Mouse (Mus musculus) spleen, adult 2 months (tissue): ENCODE results near the gene Ccdc8. TPM values are rescaled to one million over a fixed set of nuclear protein-coding genes. Genes with fewer than 3 reads are reported as not detected.

ENCODE experiments used
- DNase-seq, 2 experiments: peaks; one replicate each; pipeline versions ENCODE4 v3.0.0 to v3.0.0-alpha.2; 2012 to 2021; ENCODE audit warnings: low spot score in 2 of 2, low read depth in 1 of 2
- H3K27ac ChIP-seq: fragments of 200-500 bp; 2 replicates; pipeline ENCODE4 v1.5.1; 2012; ENCODE audit warnings: low read length, inconsistent platforms; ENCODE audit not compliant: insufficient read depth
- H3K27me3 ChIP-seq: fragments of 200-500 bp; 2 replicates; pipeline ENCODE4 v1.6.1; 2012; ENCODE audit warnings: mild to moderate bottlenecking, moderate library complexity, low read length, inconsistent platforms; ENCODE audit not compliant: control insufficient read depth, insufficient read depth
- H3K36me3 ChIP-seq: fragments of 200-500 bp; 2 replicates; pipeline ENCODE4 v1.6.1; 2012; ENCODE audit warnings: mild to moderate bottlenecking, low read length, inconsistent platforms; ENCODE audit not compliant: control insufficient read depth, insufficient read depth
- H3K4me1 ChIP-seq: fragments of 200-500 bp; 2 replicates; pipeline ENCODE4 v1.6.1; 2011; ENCODE audit warnings: inconsistent platforms; ENCODE audit not compliant: control insufficient read depth, insufficient read depth, insufficient read length
- H3K4me3 ChIP-seq: fragments of 200-500 bp; 2 replicates; pipeline ENCODE4 v1.5.1; 2011; ENCODE audit warnings: mild to moderate bottlenecking, inconsistent platforms; ENCODE audit not compliant: insufficient read depth, insufficient read length; ENCODE audit errors: extremely low read depth
- CTCF ChIP-seq: fragments of 200-500 bp; IDR thresholded peaks from 2 replicates; pipeline ENCODE4 v1.5.1; 2011; ENCODE audit warnings: mild to moderate bottlenecking, inconsistent platforms; ENCODE audit not compliant: insufficient read depth, insufficient read length, insufficient replicate concordance; ENCODE audit errors: extremely low read depth
- POLR2A ChIP-seq: fragments of 200-500 bp; IDR thresholded peaks from 2 replicates; pipeline ENCODE4 v1.6.1; 2011; ENCODE audit warnings: low read depth, low read length, inconsistent platforms
- WGBS: fragments of 180-500 bp; shearing (Covaris S2); methylation state at CpG from one replicate; pipeline ENCODE4 v1.1.7; 2018; 5-methylcytosine and 5-hydroxymethylcytosine counted together
- polyA plus RNA-seq: library from polyadenylated mRNA; depleted of rRNA; stranded (reverse); fragments of >200 nt; gene quantifications from 2 replicates; pipeline ENCODE4 v1.2.3, GENCODE M21; 2012

The Ccdc8 gene
- polyA plus RNA-seq, 1 experiment: 2.2 TPM

- Histone ChIP-seq H3K4me1 (peaks cover 7% of the 10 kb centered on the region; the same call in 1 of the 2 replicates), H3K27me3 (0 out of 2 replicates have a peak, but pooled peaks cover 3% of the 10 kb centered on the region), H3K36me3 (no peaks in the 10 kb centered on the region), H3K4me3 (no peak overlapping the region), H3K27ac (no peak overlapping the region)
- DNase-seq: peak in 1 of 2 experiments; percentile 15
- 23% methylated on average over 15 of the region's 15 CpGs for WGBS
- TF ChIP-seq CTCF (no peak), POLR2A (no peak)
These were observed 2.3 kb upstream of the Ccdc8 start for GRCm38 (mm10) chr7:16990006-16990744.

GRCm38 (mm10) chr7:16991681-16992450 lies 642 bp upstream of the Ccdc8 start:
- Histone ChIP-seq H3K27me3 (0 out of 2 replicates have a peak, but pooled peaks cover 3% of the 10 kb centered on the region), H3K4me1 (peaks cover 7% of the 10 kb centered on the region; the same call in 1 of the 2 replicates), H3K4me3 (no peak overlapping the region), H3K36me3 (no peaks in the 10 kb centered on the region), H3K27ac (no peak overlapping the region)
- TF ChIP-seq POLR2A (no peak), CTCF (no peak)
- no peak for DNase-seq
- 70% methylated on average over 18 of the region's 18 CpGs for WGBS

- peaks cover 7% of the 10 kb centered on the region; the same call in 1 of the 2 replicates for H3K4me1 ChIP-seq
- TF ChIP-seq CTCF (no peak), POLR2A (no peak)
- H3K36me3 ChIP-seq: no peaks in the 10 kb centered on the region
- no peak for DNase-seq
- 0 out of 2 replicates have a peak overlapping the region, but pooled peaks have one; percentile 17 for H3K27ac ChIP-seq
- peak overlapping the region; percentile 22; the same call in 1 of the 2 replicates for H3K4me3 ChIP-seq
- H3K27me3 ChIP-seq: 0 out of 2 replicates have a peak, but pooled peaks cover 3% of the 10 kb centered on the region
- 12% methylated on average over 27 of the region's 27 CpGs for WGBS
These were observed 1.3 kb downstream of the Ccdc8 start for GRCm38 (mm10) chr7:16993651-16994399.

GRCm38 (mm10) chr7:16994400-16994799 lies 1.9 kb downstream of the Ccdc8 start:
- 0 out of 2 replicates have a peak, but pooled peaks cover 3% of the 10 kb centered on the region for H3K27me3 ChIP-seq
- no peak for TF ChIP-seq CTCF
- TF ChIP-seq POLR2A: no peak
- WGBS: 24% methylated on average over 20 of the region's 20 CpGs

GRCm38 (mm10) chr7:16995345-16995744 lies 2.8 kb downstream of the Ccdc8 start:
- no peak for DNase-seq
- no peak overlapping the region for H3K4me3 ChIP-seq
- H3K4me1 ChIP-seq: peaks cover 1% of the 10 kb centered on the region; the same call in 1 of the 2 replicates
- 0 out of 2 replicates have a peak, but pooled peaks cover 3% of the 10 kb centered on the region for H3K27me3 ChIP-seq
- no peak overlapping the region for H3K27ac ChIP-seq
- WGBS: 85% methylated on average over 4 of the region's 4 CpGs
- TF ChIP-seq CTCF (no peak), POLR2A (no peak)
- H3K36me3 ChIP-seq: no peaks in the 10 kb centered on the region

More at GRCm38 (mm10) chr7:16994400-16994799, 1.9 kb downstream of the Ccdc8 start:
- Histone ChIP-seq H3K4me1 (peaks cover 7% of the 10 kb centered on the region; the same call in 1 of the 2 replicates), H3K36me3 (no peaks in the 10 kb centered on the region), H3K4me3 (peak overlapping the region; percentile 22; the same call in 1 of the 2 replicates), H3K27ac (0 out of 2 replicates have a peak overlapping the region, but pooled peaks have one; percentile 17)
- no peak for DNase-seq

- no peak for TF ChIP-seq CTCF
- no peak for TF ChIP-seq POLR2A
- no peak overlapping the region for H3K27ac ChIP-seq
- no peak for DNase-seq
- H3K36me3 ChIP-seq: peaks cover 4% of the 10 kb centered on the region; the same call in 1 of the 2 replicates
- no peaks in the 10 kb centered on the region for H3K4me1 ChIP-seq
- no peak overlapping the region for H3K4me3 ChIP-seq
- H3K27me3 ChIP-seq: no peaks in the 10 kb centered on the region
- WGBS: 78% methylated on average over 4 of the region's 4 CpGs
These were observed 6.7 kb downstream of the Ccdc8 start for GRCm38 (mm10) chr7:16999233-16999632.
